In genomic region chr9:71614643-71615042, GRCm38 (mm10) we compare ENCODE assay signal across 8 mouse cellular contexts. TPM values are rescaled to one million over a fixed set of nuclear protein-coding genes. Genes with fewer than 3 reads are reported as not detected.
DNase-seq lines count a peak whose midpoint lies in the region; ATAC-seq and TF ChIP-seq lines count a peak whose summit lies in the region.

No protein-coding gene starts in this region.

- no peak for TF ChIP-seq EP300 in MEL (IDR thresholded peaks at IDR 0.05; ENCODE audit: low read depth in 1 of 2, low read length in 2 of 2)

- no peak for ATAC-seq in activated CD4-positive, CD25-positive, alpha-beta regulatory T cell, adult 4 months

- TF ChIP-seq CTCF in cerebellum, adult 2 months (IDR thresholded peaks at IDR 0.05; ENCODE audit: borderline replicate concordance, insufficient read depth, low read depth, low read length) = peak; percentile 48
- peak; percentile 69 for TF ChIP-seq CTCF in left cerebral cortex, adult 2 months (IDR thresholded peaks at IDR 0.05)
- TF ChIP-seq CTCF in MEL (IDR thresholded peaks at IDR 0.05 in 2 of 3, conservative IDR thresholded peaks at IDR 0.05 in 1 of 3; ENCODE audit: control insufficient read depth in 1 of 3, insufficient read depth in 1 of 3, low read depth in 2 of 3, low read length in 3 of 3, poor library complexity in 1 of 3, severe bottlenecking in 1 of 3) = peak; percentile 77 to 89 (median 79)
- peak; percentile 69; the same call in 1 of the 2 replicates for TF ChIP-seq CTCF in embryonic fibroblast, embryonic 13.5 days (IDR thresholded peaks at IDR 0.05; ENCODE audit: borderline replicate concordance, insufficient read depth, low read length)
- peak; percentile 42 for TF ChIP-seq CTCF in olfactory bulb, adult 2 months (IDR thresholded peaks at IDR 0.05; ENCODE audit: insufficient read depth, low read depth, low read length)

- intact Hi-C loops in left cerebral cortex, adult 2 months (cut with DNase I) = no loop called here
- intact Hi-C loops in left cerebral cortex, postnatal 25 days (cut with DNase I) = loop anchor here (10.0 kb wide), 2 partner anchors 260 to 400 kb away; partner anchors contain the start of gene Aldh1a2

- H3K36me3 ChIP-seq in MEL (ENCODE audit: control insufficient read depth in 1 of 2, insufficient read depth in 2 of 2, low read length in 2 of 2) = no peaks in the 10 kb centered on the region

- no peaks in the 10 kb centered on the region for H3K27me3 ChIP-seq in cerebellum, adult 2 months (ENCODE audit: control insufficient read depth, insufficient read depth, low read length)
- no peaks in the 10 kb centered on the region for H3K27me3 ChIP-seq in MEL (ENCODE audit: control insufficient read depth in 1 of 2, insufficient read depth in 2 of 2, low read length in 2 of 2)

- no peak for TF ChIP-seq POLR2A in cerebellum, adult 2 months (IDR thresholded peaks at IDR 0.05; ENCODE audit: borderline replicate concordance, insufficient read depth, low read length)
- TF ChIP-seq POLR2A in MEL (IDR thresholded peaks at IDR 0.05; ENCODE audit: control insufficient read depth in 1 of 2, insufficient read depth in 1 of 2, low read depth in 1 of 2, low read length in 2 of 2, poor library complexity in 1 of 2) = no peak
- no peak for TF ChIP-seq POLR2A in embryonic fibroblast, embryonic 13.5 days (IDR thresholded peaks at IDR 0.05; ENCODE audit: low read depth, low read length)
- TF ChIP-seq POLR2A in olfactory bulb, adult 2 months (IDR thresholded peaks at IDR 0.05; ENCODE audit: insufficient read depth, low read depth, low read length) = no peak

- no peak overlapping the region for H3K9ac ChIP-seq in MEL (ENCODE audit: control insufficient read depth, low read depth, low read length, poor library complexity, severe bottlenecking)

- TF ChIP-seq RAD21 in MEL (IDR thresholded peaks at IDR 0.05; ENCODE audit: low read depth, low read length) = peak; percentile 64

- no peak overlapping the region for H3K27ac ChIP-seq in cerebellum, adult 2 months (ENCODE audit: insufficient read depth, low read length)
- no peak overlapping the region for H3K27ac ChIP-seq in left cerebral cortex, adult 2 months
- no peak overlapping the region for H3K27ac ChIP-seq in MEL (ENCODE audit: control insufficient read depth, low read depth, low read length)
- H3K27ac ChIP-seq in embryonic fibroblast, embryonic 13.5 days (ENCODE audit: insufficient read depth, low read length) = no peak overlapping the region
- H3K27ac ChIP-seq in olfactory bulb, adult 2 months (ENCODE audit: insufficient read depth, low read depth, low read length) = no peak overlapping the region

- H3K79me2 ChIP-seq in MEL (ENCODE audit: control insufficient read depth, insufficient read depth, low read length, poor library complexity) = no peaks in the 10 kb centered on the region

- no peaks in the 10 kb centered on the region for H3K4me1 ChIP-seq in cerebellum, adult 2 months (ENCODE audit: control insufficient read depth, insufficient read depth, low read length)
- no peaks in the 10 kb centered on the region for H3K4me1 ChIP-seq in MEL (ENCODE audit: control insufficient read depth in 1 of 2, insufficient read depth in 2 of 2, low read length in 2 of 2)
- H3K4me1 ChIP-seq in embryonic fibroblast, embryonic 13.5 days (ENCODE audit: control insufficient read depth, insufficient read depth, low read length) = no peaks in the 10 kb centered on the region
- no peaks in the 10 kb centered on the region for H3K4me1 ChIP-seq in olfactory bulb, adult 2 months (ENCODE audit: control insufficient read depth, insufficient read depth, low read length)

- 41% methylated on average over 2 of the region's 2 CpGs for WGBS in cerebellum, adult 2 months
- WGBS in olfactory bulb, adult 2 months = 28% methylated on average over 2 of the region's 2 CpGs

- no peak overlapping the region for H3K4me3 ChIP-seq in cerebellum, adult 2 months (replicated peaks; ENCODE audit: insufficient read depth, low read depth, low read length)
- H3K4me3 ChIP-seq in left cerebral cortex, adult 2 months = no peak overlapping the region
- H3K4me3 ChIP-seq in MEL (ENCODE audit: control insufficient read depth in 1 of 2, insufficient read depth in 1 of 2, low read depth in 2 of 2, low read length in 2 of 2) = no peak overlapping the region
- no peak overlapping the region for H3K4me3 ChIP-seq in embryonic fibroblast, embryonic 13.5 days (ENCODE audit: insufficient read depth, low read length)
- no peak overlapping the region for H3K4me3 ChIP-seq in olfactory bulb, adult 2 months (ENCODE audit: insufficient read depth, low read depth, low read length)

- DNase-seq in cerebellum, adult 2 months = no peak
- DNase-seq in cerebellum, adult 9-10 months = no peak
- no peak for DNase-seq in left cerebral cortex, adult 2 months (ENCODE audit: extremely low spot score in 1 of 2, low spot score in 2 of 2)
- DNase-seq in left cerebral cortex, postnatal 25 days (ENCODE audit: low spot score in 2 of 2) = no peak
- DNase-seq in MEL (ENCODE audit: low read depth, low spot score) = peak; percentile 68

- H3K9me3 ChIP-seq in MEL (replicated peaks; ENCODE audit: insufficient read depth, low read length) = no peaks in the 10 kb centered on the region

TF ChIP-seq in MEL, 35 proteins besides CTCF, POLR2A, EP300 and RAD21:
- TF ChIP-seq GATA1 (IDR thresholded peaks at IDR 0.05; ENCODE audit: low read depth, low read length) = no peak
- TF ChIP-seq SMC3 (IDR thresholded peaks at IDR 0.05; ENCODE audit: low read depth, low read length) = peak; percentile 53
- peak; percentile 51 for TF ChIP-seq ZC3H11A (IDR thresholded peaks at IDR 0.05; ENCODE audit: low read depth, low read length)

RNA-seq across cellular contexts. Expression of gene Myzap, which starts 22.5 kb away (rescaled TPM):
- 0.92 and 0.98 TPM in 2 replicates for polyA plus RNA-seq in cerebellum, adult 2 months (2012; rRNA removed)
- total RNA-seq in left cerebral cortex, adult 2 months (2021) = 1 to 10 TPM; 1.8 to 1.9 TPM
- 1 to 10 TPM; 1.6 TPM for total RNA-seq in left cerebral cortex, postnatal 25 days (2021)
- not detected in 2 replicates for total RNA-seq in MEL (2012; rRNA removed)
- under 1 TPM in 1 of 2 experiments, not detected in 1; 0.06 TPM for polyA plus RNA-seq in MEL (2012; ENCODE audit: insufficient read depth in 1 of 2, insufficient read length in 2 of 2, low read depth in 1 of 2, low replicate concordance in 2 of 2, missing spikeins in 1 of 2)
- 1.5 TPM in 2 replicates for polyA plus RNA-seq in embryonic fibroblast, embryonic 13.5 days (2011; ENCODE audit: insufficient read length, low read depth, missing spikeins)
- not detected in 2 replicates for polyA plus RNA-seq in olfactory bulb, adult 2 months (2012; ENCODE audit: insufficient read depth, insufficient read length, low replicate concordance, missing spikeins)
- polyA plus RNA-seq in activated CD4-positive, CD25-positive, alpha-beta regulatory T cell, adult 4 months (2017; shearing (Covaris generic)) = under 1 TPM in 1 of 2 experiments, not detected in 1; 0.77 TPM
